Mouse (Mus musculus) forebrain, embryonic 12.5 days (tissue): ENCODE measurements around the gene Dguok. TPM values are rescaled to one million over a fixed set of nuclear protein-coding genes. Genes with fewer than 3 reads are reported as not detected.
A peak's percentile ranks its signal among the peaks of the same experiment; 100 is the strongest.

Source experiments
- ATAC-seq: fragments of 200-750 bp; cut with Nextera tagmentation; 2 replicates; pipeline ENCODE4 v1.8.0; 2017; ENCODE audit warnings: moderate TSS enrichment; ENCODE audit not compliant: low FRiP score
- H3K27ac ChIP-seq: fragments of 300-500 bp; sonication (generic); 2 replicates; pipeline ENCODE4 v1.5.1; 2016; ENCODE audit warnings: mild to moderate bottlenecking
- H3K27me3 ChIP-seq: fragments of 300-500 bp; sonication (generic); 2 replicates; pipeline ENCODE4 v1.6.1; 2016; ENCODE audit warnings: mild to moderate bottlenecking
- H3K36me3 ChIP-seq: fragments of 300-500 bp; sonication (generic); replicated peaks from 2 replicates; pipeline ENCODE4 v1.6.1; 2016; ENCODE audit warnings: mild to moderate bottlenecking
- H3K4me1 ChIP-seq: fragments of 300-500 bp; sonication (generic); 2 replicates; pipeline ENCODE4 v1.6.1; 2016
- H3K4me2 ChIP-seq: fragments of 300-500 bp; sonication (generic); 2 replicates; pipeline ENCODE4 v1.6.1; 2016; ENCODE audit warnings: mild to moderate bottlenecking, moderate library complexity
- H3K4me3 ChIP-seq: fragments of 300-500 bp; sonication (generic); replicated peaks from 2 replicates; pipeline ENCODE4 v1.5.1; 2016; ENCODE audit warnings: mild to moderate bottlenecking
- H3K9ac ChIP-seq: fragments of 300-500 bp; sonication (generic); 2 replicates; pipeline ENCODE4 v1.6.1; 2016; ENCODE audit warnings: mild to moderate bottlenecking
- H3K9me3 ChIP-seq: fragments of 300-500 bp; sonication (generic); 2 replicates; pipeline ENCODE4 v1.6.1; 2016
- WGBS: fragments of 180-500 bp; shearing (Covaris S2); methylation state at CpG from one replicate; pipeline ENCODE4 v1.1.7; 2016; 5-methylcytosine and 5-hydroxymethylcytosine counted together
- polyA plus RNA-seq: library from polyadenylated mRNA; unstranded; fragments of >200 nt; fragmentation: Nextera tagmentation; extraction: Ambion mirVana; gene quantifications from 2 replicates; pipeline ENCODE4 v1.2.1, GENCODE M21; 2016

Gene Dguok
- polyA plus RNA-seq, 1 experiment from 2014 or later, result 64.7 TPM

DNA sequence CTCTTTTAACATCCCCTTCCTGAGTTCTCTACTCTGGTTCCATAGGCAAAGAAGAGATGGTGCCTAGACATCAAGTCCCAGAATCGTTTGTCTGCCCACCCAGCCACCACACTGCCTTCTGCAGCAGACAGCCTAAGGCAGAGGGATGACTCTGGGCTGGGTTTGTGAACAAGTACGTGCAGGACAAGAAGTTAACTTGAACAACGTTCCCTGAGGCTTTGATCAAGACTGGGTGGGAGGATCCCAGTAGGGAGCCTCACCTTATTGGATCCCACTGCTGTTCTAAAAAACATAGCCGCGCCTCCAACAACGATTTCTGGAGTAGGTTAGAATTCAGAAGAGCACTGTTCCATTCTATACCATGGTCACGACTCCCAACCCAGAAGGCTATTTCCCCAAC, 59.7 kb downstream of the Dguok start:
- Histone ChIP-seq H3K4me1 (peaks cover 75% of the 10 kb centered on the region), H3K27me3 (no peaks in the 10 kb centered on the region), H3K36me3 (peaks cover 20% of the 10 kb centered on the region), H3K9me3 (no peaks in the 10 kb centered on the region), H3K4me3 (no peak overlapping the region), H3K9ac (no peak overlapping the region), H3K4me2 (no peak overlapping the region), H3K27ac (no peak overlapping the region)
- ATAC-seq, result no peak
- WGBS, result 85% methylated on average over 7 of the region's 7 CpGs

DNA sequence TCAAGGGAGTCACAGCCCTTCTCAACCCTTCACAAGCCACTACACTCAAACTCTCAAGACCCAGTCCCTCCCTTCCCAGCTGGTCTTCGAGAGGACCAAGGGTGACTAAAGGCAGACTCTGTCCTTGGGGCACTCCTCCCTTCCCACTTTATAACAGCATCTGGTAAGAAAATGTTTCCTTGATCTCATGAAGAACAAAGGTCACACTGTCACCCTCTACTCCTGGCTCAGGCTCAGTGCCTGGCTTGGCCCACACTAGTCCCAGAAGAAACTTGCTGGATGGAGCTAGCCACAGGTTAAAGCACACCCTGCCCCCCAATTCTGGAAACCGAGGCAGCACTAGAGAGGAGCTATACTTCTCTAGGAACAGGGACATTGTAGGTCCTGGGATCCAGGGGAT, 61.0 kb downstream of the Dguok start:
- Histone ChIP-seq H3K27me3 (no peaks in the 10 kb centered on the region), H3K9me3 (no peaks in the 10 kb centered on the region), H3K36me3 (peaks cover 20% of the 10 kb centered on the region), H3K9ac (no peak overlapping the region), H3K4me1 (peaks cover 70% of the 10 kb centered on the region), H3K4me3 (no peak overlapping the region), H3K27ac (no peak overlapping the region), H3K4me2 (no peak overlapping the region)
- 85% methylated on average over 2 of the region's 2 CpGs for WGBS
- ATAC-seq, result no peak

DNA sequence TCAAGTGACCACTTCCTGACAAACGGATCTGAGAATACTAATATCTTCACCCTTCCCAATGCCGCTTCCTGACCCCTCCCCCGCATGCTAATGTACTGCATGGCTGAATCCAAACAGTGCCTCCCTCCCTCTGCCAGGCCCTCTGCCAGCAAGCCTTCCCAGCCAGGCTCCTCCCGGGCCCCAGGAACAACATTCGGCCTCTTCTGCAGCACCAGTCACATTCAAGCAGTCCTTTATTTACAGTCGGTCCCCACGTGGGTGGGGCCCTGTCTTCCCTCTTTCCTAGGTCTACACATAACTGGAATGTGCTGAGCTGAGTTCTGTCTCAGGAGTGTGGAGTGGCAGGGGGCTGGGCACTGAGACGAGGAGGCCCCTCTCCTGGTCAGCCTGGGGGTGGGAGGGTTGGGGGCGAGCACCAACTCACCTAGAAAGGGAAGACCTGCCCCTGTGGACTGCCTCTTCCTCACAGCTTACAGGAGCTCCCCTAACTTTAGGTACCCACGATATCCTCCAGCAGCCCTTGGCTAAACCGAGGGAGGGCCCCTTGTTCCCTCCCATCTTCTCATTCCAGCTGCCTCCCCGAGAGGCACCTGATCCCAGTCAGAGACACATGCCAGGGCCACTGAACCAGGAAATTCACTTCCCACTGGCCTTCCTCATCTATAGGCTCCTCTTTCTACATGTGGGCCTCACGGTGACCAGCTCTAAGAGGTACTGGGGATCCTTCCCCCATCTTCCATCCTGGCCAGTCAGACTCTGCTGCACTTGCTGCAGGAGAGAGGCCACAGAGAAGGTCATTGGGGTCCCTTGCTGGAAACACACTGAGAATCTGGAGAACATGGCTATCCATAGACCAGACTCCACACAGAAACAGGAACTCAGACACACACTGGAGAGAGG, 63.1 kb downstream of the Dguok start:
- WGBS, result 10% methylated on average over 13 of the region's 13 CpGs
- H3K4me2 ChIP-seq, result peak overlapping the region; percentile 80
- peak overlapping the region; percentile 98 for H3K27ac ChIP-seq
- H3K9me3 ChIP-seq, result no peaks in the 10 kb centered on the region
- ATAC-seq, result peak; percentile 13; the same call in 1 of the 2 replicates
- no peaks in the 10 kb centered on the region for H3K27me3 ChIP-seq
- H3K4me3 ChIP-seq, result no peak overlapping the region
- peak overlapping the region; percentile 44; the same call in 1 of the 2 replicates for H3K9ac ChIP-seq
- H3K36me3 ChIP-seq, result peaks cover 19% of the 10 kb centered on the region
- H3K4me1 ChIP-seq, result peaks cover 76% of the 10 kb centered on the region

DNA sequence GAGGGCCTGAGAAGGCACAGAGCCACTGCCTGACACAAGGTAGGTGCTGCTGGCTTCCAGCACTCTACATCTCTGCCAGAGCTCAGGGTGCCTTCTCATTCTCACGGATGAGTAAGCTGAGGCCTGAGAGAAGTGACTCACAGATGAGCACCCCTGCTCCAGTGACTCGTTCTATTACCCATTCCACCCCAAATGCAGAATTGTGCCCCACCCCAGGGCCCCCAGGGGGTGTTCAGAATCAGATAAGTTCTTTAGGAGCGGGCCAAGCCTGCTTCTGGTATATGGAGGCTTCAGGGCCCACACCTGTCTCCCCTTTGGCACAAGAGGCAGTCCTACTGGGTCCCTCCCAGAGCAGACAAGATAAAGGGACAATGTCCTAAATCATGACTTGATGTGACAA, 64.1 kb downstream of the Dguok start:
- peak overlapping the region; percentile 86; the same call in 1 of the 2 replicates for H3K9ac ChIP-seq
- WGBS, result 37% methylated on average over 3 of the region's 3 CpGs
- H3K36me3 ChIP-seq, result peaks cover 18% of the 10 kb centered on the region
- peak overlapping the region; percentile 98 for H3K27ac ChIP-seq
- H3K4me2 ChIP-seq, result peak overlapping the region; percentile 80
- H3K4me1 ChIP-seq, result peaks cover 87% of the 10 kb centered on the region
- H3K9me3 ChIP-seq, result no peaks in the 10 kb centered on the region
- ATAC-seq, result no peak
- no peaks in the 10 kb centered on the region for H3K27me3 ChIP-seq
- 0 out of 2 replicates have a peak overlapping the region, but pooled peaks have one; percentile 59 for H3K4me3 ChIP-seq

DNA sequence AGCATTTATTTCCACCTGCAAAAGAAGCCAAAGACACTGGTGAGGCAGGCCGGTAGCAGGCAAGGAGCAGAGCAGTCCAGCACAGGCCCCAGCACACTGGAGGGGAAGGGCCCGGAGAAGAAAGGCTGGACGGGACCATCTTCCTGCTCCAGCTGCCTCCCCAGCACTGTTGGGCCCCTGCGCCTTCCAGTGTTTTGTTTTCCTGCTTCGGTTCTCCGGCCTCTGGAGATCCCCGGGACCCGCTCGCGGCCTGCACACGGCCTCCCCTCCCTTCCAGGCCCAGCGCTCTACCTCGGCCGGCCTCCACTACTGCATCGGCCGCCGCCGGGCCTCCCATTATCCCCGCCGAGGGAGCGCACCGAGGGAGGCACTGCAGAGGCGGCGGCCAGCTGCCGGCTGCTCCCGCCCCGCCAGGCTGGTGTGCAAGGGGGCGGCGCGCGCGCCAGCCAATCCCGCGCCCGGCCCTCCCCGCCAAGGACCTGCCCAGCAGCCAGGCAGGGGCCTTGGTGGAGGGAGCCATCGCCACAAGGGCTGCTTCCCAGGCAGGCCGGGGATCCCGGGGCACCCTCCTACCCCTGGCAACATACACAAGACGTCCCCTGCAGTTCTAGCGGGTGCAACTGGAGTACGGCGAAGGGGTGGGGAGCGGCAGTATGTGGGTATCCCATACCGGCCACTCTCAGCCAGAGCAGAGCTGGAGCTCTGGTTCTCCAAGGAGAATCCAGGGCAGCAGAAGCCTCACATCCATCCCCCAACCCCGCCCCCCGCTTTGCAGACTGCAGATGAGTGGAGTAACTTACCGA, 65.3 kb downstream of the Dguok start:
- Histone ChIP-seq H3K4me2 (peak overlapping the region; percentile 80), H3K9me3 (no peaks in the 10 kb centered on the region), H3K36me3 (peaks cover 10% of the 10 kb centered on the region), H3K4me3 (peak overlapping the region; percentile 59), H3K27me3 (no peaks in the 10 kb centered on the region), H3K4me1 (peaks cover 91% of the 10 kb centered on the region), H3K27ac (peak overlapping the region; percentile 98), H3K9ac (peak overlapping the region; percentile 86)
- under 1% methylated on average over 48 of the region's 48 CpGs for WGBS
- ATAC-seq, result peak; percentile 91

DNA sequence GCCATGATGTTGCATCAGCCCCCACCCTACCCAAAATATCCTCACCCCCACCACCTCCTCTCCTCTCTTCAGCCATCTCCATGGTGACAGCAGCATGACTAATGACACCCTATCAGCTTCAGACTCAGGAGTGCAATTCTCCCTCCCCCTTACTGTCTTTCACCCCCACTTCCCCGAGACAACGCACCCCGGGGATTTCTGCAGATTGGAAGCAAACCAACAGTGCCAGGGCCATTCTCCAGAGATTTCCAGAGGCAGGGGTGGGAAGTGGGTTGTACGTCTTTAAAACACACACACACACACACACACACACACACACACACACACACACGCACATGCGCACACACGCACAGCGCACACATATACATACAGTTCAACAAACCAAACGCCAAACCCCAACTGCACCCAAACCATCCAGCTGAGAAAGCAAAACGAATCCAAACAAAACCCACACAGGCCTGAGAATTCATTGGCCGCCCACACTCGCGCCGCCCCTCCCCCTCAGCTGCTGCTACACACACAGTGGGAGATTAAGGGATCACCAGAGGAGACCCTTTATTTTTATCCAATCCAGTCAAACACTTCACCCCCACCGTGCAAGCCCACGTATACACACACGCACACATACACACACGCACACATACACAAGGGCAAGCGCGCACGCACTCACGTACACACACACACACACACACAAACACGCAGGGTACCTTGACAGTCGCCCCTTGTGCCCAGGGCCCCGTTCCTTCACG, 66.1 kb downstream of the Dguok start:
- H3K9ac ChIP-seq, result peak overlapping the region; percentile 86
- peak overlapping the region; percentile 98 for H3K27ac ChIP-seq
- ATAC-seq, result peak; percentile 68
- H3K4me3 ChIP-seq, result peak overlapping the region; percentile 59
- WGBS, result 2% methylated on average over 26 of the region's 26 CpGs
- no peaks in the 10 kb centered on the region for H3K27me3 ChIP-seq
- H3K4me1 ChIP-seq, result peaks cover 92% of the 10 kb centered on the region
- peaks cover 10% of the 10 kb centered on the region for H3K36me3 ChIP-seq
- peak overlapping the region; percentile 80 for H3K4me2 ChIP-seq
- no peaks in the 10 kb centered on the region for H3K9me3 ChIP-seq

DNA sequence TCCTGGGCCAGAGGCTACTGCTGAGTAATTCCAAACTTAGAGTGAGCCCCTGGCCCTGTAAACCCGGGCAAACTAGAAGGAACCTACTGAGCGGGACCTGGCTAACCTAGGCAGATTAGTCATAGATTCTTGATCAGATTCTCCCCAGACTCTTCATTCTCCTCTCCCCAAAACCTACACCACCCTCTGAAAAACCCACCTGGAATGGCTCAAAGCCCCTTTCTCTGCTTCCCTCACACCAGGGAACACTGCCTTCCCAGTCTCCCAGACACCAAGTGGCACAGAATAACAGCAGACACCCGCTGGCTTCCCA, 66.6 kb downstream of the Dguok start:
- WGBS, result 10% methylated on average over 3 of the region's 3 CpGs
- no peak for ATAC-seq
- Histone ChIP-seq H3K9ac (peak overlapping the region; percentile 86), H3K27me3 (no peaks in the 10 kb centered on the region), H3K4me1 (peaks cover 92% of the 10 kb centered on the region), H3K27ac (peak overlapping the region; percentile 98), H3K4me3 (peak overlapping the region; percentile 59), H3K9me3 (no peaks in the 10 kb centered on the region), H3K4me2 (peak overlapping the region; percentile 80), H3K36me3 (peaks cover 10% of the 10 kb centered on the region)

DNA sequence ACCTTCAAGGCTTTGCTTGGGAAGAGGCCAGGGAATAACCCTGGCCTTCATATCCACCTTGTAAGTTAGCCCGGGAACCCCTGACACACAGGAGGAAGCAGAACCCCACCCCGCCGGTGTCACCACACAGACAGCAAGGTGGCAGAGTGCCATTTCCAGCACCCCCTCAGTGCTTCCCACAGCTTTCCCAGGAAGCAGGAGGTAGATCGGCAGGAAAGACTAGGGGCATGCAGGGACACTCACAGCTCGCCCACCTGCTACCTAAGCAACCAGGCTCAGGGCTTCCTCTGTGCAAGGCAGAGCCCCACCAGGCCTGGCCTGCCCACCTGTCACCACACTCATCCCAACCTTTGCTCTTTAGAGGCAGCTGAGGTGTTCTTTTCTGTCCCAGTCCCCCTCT, 67.0 kb downstream of the Dguok start:
- Histone ChIP-seq H3K36me3 (peaks cover 10% of the 10 kb centered on the region), H3K4me1 (peaks cover 92% of the 10 kb centered on the region), H3K9ac (peak overlapping the region; percentile 86), H3K9me3 (no peaks in the 10 kb centered on the region), H3K4me2 (peak overlapping the region; percentile 80), H3K27me3 (no peaks in the 10 kb centered on the region), H3K4me3 (peak overlapping the region; percentile 59), H3K27ac (peak overlapping the region; percentile 98)
- ATAC-seq, result no peak
- 69% methylated on average over 5 of the region's 5 CpGs for WGBS

DNA sequence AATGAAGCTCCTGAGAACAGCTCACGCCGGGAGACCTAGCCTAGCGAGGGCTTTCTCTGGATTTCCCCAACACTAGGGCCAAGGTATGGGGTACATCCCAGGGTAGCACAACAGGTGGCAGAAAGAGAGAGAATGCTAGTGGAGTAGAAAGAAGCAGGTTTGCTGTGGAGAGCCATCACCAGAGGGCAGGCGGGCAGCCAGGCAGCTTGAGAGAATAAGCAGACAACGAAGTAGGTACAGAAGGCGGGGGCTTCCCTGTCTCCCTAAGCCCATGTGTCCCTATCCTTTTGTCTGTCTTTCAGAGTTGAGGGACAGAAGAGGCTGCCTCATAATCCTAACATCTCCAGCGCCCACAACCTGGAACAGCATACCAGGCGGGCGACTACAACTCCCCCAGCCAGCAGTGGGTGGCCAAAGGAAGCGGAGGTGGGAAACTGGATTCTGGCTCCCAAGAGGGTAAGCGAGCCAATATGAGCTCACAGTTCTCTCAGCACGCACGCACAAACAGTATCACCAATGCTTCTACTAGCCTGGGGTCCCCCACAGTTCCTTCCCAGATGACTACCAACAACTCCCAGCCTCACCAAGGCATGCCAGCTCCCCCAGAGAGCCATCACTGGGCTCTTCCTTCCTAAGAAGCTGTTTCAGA, 67.5 kb downstream of the Dguok start:
- Histone ChIP-seq H3K4me1 (peaks cover 92% of the 10 kb centered on the region), H3K9me3 (no peaks in the 10 kb centered on the region), H3K27me3 (no peaks in the 10 kb centered on the region), H3K36me3 (peaks cover 11% of the 10 kb centered on the region), H3K4me3 (peak overlapping the region; percentile 59), H3K4me2 (peak overlapping the region; percentile 80), H3K9ac (peak overlapping the region; percentile 86), H3K27ac (0 out of 2 replicates have a peak overlapping the region, but pooled peaks have one; percentile 98)
- 82% methylated on average over 13 of the region's 13 CpGs for WGBS
- no peak for ATAC-seq

DNA sequence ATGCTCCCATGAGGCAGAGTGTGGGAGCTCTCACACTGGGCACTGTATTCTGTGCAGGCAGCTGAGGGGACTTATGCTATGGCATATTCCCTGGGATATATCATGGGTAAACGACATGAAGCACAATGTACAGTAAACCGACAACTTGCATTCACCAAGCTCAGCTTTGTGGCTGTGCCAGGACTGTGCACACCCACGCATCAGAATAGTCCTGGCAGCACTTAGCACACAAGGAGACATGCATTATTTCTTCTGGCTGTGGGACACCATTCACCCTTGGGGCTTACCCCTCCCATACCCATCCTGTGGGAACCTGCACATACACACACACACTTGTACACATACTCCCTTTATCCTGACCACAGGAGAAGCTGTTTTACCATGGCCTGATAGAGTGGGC, 68.2 kb downstream of the Dguok start:
- WGBS, result 93% methylated on average over 3 of the region's 3 CpGs
- peak overlapping the region; percentile 80 for H3K4me2 ChIP-seq
- H3K27ac ChIP-seq, result no peak overlapping the region
- no peaks in the 10 kb centered on the region for H3K27me3 ChIP-seq
- H3K9me3 ChIP-seq, result no peaks in the 10 kb centered on the region
- H3K36me3 ChIP-seq, result peaks cover 14% of the 10 kb centered on the region
- peaks cover 92% of the 10 kb centered on the region for H3K4me1 ChIP-seq
- no peak for ATAC-seq
- H3K9ac ChIP-seq, result peak overlapping the region; percentile 86; the same call in 1 of the 2 replicates
- H3K4me3 ChIP-seq, result no peak overlapping the region; the same call in 1 of the 2 replicates

DNA sequence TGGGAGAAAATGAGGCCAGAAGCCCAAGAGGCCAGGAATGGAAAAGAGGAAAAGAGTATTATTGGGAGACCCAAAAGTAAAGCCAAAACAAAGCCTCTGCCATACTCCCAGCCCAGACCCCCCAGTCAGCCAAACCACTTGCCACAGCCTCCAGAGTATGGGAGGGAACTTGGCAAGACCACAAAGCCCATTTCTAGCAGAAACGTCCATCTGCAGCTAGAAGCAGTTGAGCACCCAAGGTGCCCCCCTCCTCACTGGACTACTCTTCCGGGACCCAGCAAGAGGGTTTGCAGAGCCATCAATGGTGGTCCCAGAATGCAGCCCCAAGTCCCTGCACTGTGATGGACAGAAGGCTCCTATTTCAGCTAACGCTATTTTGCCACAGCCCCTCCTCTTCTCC, 69.0 kb downstream of the Dguok start:
- Histone ChIP-seq H3K4me2 (0 out of 2 replicates have a peak overlapping the region, but pooled peaks have one; percentile 80), H3K9ac (no peak overlapping the region), H3K27ac (no peak overlapping the region), H3K4me3 (no peak overlapping the region), H3K4me1 (peaks cover 90% of the 10 kb centered on the region), H3K27me3 (no peaks in the 10 kb centered on the region), H3K9me3 (no peaks in the 10 kb centered on the region), H3K36me3 (peaks cover 18% of the 10 kb centered on the region)
- WGBS, result 37% methylated on average over 3 of the region's 3 CpGs
- no peak for ATAC-seq
